Mouse (Mus musculus) retina, postnatal 1 day (tissue): ENCODE data around the gene Zfp825.
"Not testable (repeated sequence)": the region's sequence is repeated elsewhere in the genome, so short reads cannot be mapped to it uniquely, and the experiment has no call there.

Source experiments
- DNase-seq: peaks from one replicate; pipeline ENCODE4 v3.0.0-alpha.2; 2012

The Zfp825 gene

GRCm38 (mm10) chr13:74493911-74494679, at the start of gene Zfp825:
TSS of gene Zfp825 (minus strand) at chr13:74493992.
- DNase-seq = peak; percentile 89

DNA sequence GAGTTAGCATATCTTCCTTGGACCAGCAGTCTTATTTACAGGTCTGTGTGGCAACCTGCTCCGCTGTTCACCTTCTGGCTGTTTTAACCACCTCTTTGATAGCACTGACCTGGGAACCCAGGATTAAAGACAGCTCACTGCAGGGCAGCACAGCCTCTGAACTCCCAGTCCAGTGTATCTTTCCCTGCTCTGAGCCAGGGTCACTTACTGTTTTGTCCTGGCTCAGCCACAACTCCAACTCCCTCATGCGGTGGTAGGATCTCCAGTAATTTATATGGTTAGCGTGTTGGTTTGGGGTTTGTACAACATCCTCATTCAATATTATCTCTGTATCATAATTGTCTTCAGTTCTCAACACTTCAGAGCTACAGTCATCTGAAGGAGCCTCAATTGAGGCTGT, 41.6 kb upstream of the Zfp825 start:
- not testable (repeated sequence) for DNase-seq

GRCm38 (mm10) chr13:74534864-74535263, 41.1 kb upstream of the Zfp825 start:
- peak; percentile 83 for DNase-seq

GRCm38 (mm10) chr13:74534096-74534495, 40.3 kb upstream of the Zfp825 start:
- no peak for DNase-seq

- not testable (repeated sequence) for DNase-seq
Measured at GRCm38 (mm10) chr13:74531251-74531650, 37.5 kb upstream of the Zfp825 start.

- DNase-seq = not testable (repeated sequence)
Measured at GRCm38 (mm10) chr13:74529372-74529715, 35.6 kb upstream of the Zfp825 start.

DNA sequence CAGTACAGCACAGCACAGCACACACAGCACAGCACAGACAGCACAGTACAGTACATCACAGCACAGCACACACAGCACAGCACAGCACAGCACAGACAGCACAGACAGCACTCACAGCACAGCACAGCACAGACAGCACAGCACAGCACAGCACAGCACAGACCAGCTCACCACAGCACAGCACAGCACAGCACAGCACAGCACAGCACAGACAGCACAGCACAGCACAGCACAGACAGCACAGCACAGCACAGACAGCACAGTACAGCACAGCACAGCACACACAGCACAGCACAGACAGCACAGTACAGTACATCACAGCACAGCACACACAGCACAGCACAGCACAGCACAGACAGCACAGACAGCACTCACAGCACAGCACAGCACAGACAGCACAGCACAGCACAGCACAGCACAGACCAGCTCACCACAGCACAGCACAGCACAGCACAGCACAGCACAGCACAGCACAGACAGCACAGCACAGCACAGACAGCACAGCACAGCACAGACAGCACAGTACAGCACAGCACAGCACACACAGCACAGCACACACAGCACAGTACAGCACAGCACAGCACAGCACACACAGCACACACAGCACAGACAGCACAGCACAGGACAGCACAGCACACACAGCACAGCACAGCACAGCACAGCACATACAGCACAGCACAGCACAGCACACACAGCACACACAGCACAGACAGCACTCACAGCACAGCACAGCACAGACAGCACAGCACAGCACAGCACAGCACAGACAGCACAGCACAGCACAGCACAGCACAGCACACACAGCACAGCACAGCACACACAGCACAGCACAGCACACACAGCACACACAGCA, 35.0 kb upstream of the Zfp825 start:
- DNase-seq = not testable (repeated sequence)

DNA sequence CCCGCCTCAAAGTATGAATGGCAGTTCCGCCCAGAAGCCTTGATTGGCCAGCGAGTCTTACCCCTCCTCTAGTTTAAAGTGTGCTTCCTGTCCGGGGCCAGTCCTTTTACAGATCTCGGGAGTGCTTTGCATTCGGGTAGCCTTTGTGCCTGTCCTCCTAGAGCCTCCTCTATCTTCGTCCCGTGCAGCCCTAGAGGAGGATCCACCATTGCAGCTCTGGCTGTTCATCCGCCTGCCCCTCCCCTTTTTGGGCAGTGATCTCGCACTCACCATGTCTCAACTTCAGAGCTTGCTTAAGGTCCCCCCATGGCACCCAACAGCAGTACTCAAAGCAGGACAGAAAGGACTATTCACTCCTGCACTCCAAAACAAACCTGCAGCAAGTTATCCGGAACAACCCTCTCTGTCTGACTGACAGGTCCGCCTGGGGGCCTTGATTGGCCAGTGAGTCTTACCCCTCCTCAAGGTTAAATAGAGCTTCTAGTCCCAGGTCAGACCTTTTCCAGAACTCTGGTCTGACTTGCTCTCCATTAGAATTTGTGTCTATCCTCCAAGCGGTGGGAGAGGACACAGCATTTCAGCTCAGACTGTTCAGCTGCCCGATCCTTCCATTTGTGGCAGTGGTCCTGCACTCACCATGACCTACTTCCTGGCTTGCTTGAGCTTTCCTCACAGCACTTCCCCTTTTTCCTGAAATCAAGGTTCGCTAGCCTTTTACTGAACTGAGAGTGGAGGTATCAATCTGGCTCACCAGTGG, 28.9 kb upstream of the Zfp825 start:
- DNase-seq = peak; percentile 86

GRCm38 (mm10) chr13:74522141-74522480, 28.3 kb upstream of the Zfp825 start:
- not testable (repeated sequence) for DNase-seq

- DNase-seq = not testable (repeated sequence)
Measured at GRCm38 (mm10) chr13:74507981-74508380, 14.2 kb upstream of the Zfp825 start.

GRCm38 (mm10) chr13:74502851-74503250, 9.1 kb upstream of the Zfp825 start:
- DNase-seq = not testable (repeated sequence)

DNA sequence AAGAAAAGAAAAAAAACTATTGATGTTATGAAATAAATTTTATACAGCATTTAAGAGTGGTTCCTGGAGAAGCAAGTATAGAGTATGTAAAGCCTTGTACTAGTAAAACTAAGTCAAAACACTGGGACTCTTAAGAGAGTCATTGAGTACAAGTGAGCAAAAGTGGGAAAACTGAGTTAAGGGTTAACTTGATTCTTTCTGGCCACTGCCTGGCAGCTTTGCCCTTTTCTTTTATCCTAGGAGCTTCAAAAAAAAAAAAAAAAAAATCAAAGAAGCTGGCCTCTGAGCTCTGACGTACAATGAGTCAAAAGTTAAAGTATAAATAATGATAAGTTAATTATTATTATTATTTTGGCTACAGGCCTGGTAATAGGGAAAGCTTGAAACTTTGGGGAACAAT, 5.9 kb upstream of the Zfp825 start:
- not testable (repeated sequence) for DNase-seq

- DNase-seq = not testable (repeated sequence)
Measured at GRCm38 (mm10) chr13:74484326-74484725, 9.5 kb downstream of the Zfp825 start.

DNA sequence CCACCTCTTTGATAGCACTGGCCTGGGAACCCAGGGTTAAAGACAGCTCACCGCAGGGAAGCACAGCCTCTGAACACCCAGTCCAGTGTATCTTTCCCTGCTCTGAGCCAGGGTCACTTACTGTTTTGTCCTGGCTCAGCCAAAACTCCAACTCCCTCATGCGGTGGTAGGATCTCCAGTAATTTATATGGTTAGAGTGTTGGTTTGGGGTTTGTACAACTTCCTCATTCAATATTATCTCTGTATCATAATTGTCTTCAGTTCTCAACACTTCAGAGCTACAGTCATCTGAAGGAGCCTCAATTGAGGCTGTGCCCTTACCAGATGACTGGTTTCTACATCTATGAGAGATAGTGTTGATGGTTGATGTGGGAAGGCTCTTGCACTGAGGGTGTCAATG, 22.3 kb downstream of the Zfp825 start:
- DNase-seq = not testable (repeated sequence)

- peak; percentile 91 for DNase-seq
Measured at GRCm38 (mm10) chr13:74462699-74463385, 30.9 kb downstream of the Zfp825 start.

- DNase-seq = not testable (repeated sequence)
Measured at GRCm38 (mm10) chr13:74462318-74462698, 31.5 kb downstream of the Zfp825 start.

- no peak for DNase-seq
Measured at GRCm38 (mm10) chr13:74439895-74440294, 53.9 kb downstream of the Zfp825 start.
